Mouse (Mus musculus) kidney, postnatal 0 days (tissue): ENCODE results near the gene Hoxb1. TPM values are rescaled to one million over a fixed set of nuclear protein-coding genes. Genes with fewer than 3 reads are reported as not detected.

Source experiments
- ATAC-seq: fragments of 200-750 bp; cut with Nextera tagmentation; replicated peaks from 2 replicates; pipeline ENCODE4 v1.8.0; 2017; ENCODE audit warnings: low read depth, moderate number of reproducible peaks, moderate TSS enrichment, moderate library complexity; ENCODE audit not compliant: low FRiP score
- DNase-seq: peaks from one replicate; pipeline ENCODE4 v3.0.0-alpha.2; 2016; ENCODE audit warnings: low spot score
- H3K27ac ChIP-seq: fragments of 300-500 bp; sonication (generic); 2 replicates; pipeline ENCODE4 v1.5.1; 2014; ENCODE audit warnings: mild to moderate bottlenecking
- H3K27me3 ChIP-seq: fragments of 300-500 bp; sonication (generic); 2 replicates; pipeline ENCODE4 v1.6.1; 2014; ENCODE audit warnings: low read length, mixed read lengths; ENCODE audit not compliant: insufficient read depth
- H3K36me3 ChIP-seq: fragments of 300-500 bp; sonication (generic); 2 replicates; pipeline ENCODE4 v1.6.1; 2014; ENCODE audit warnings: low read length, mixed read lengths; ENCODE audit not compliant: insufficient read depth
- H3K4me1 ChIP-seq: fragments of 300-500 bp; sonication (generic); replicated peaks from 2 replicates; pipeline ENCODE4 v1.6.1; 2014; ENCODE audit warnings: antibody characterized with exemption, low read length, mixed read lengths; ENCODE audit not compliant: insufficient read depth
- H3K4me2 ChIP-seq: fragments of 300-500 bp; sonication (generic); 2 replicates; pipeline ENCODE4 v1.6.1; 2014; ENCODE audit warnings: mild to moderate bottlenecking, low read length, moderate library complexity, mixed read lengths
- H3K4me3 ChIP-seq: fragments of 300-500 bp; sonication (generic); replicated peaks from 2 replicates; pipeline ENCODE4 v1.5.1; 2014; ENCODE audit warnings: low read depth, low read length
- H3K9ac ChIP-seq: fragments of 300-500 bp; sonication (generic); 2 replicates; pipeline ENCODE4 v1.6.1; 2014; ENCODE audit warnings: low read depth, low read length
- H3K9me3 ChIP-seq: fragments of 300-500 bp; sonication (generic); replicated peaks from 2 replicates; pipeline ENCODE4 v1.6.1; 2016; ENCODE audit warnings: low read length, inconsistent platforms, mixed read lengths
- CTCF ChIP-seq: IDR thresholded peaks from 2 replicates; pipeline ENCODE4 v1.5.1; 2016; ENCODE audit warnings: antibody characterized with exemption, low read depth, mild to moderate bottlenecking, moderate library complexity
- WGBS: fragments of 180-500 bp; shearing (Covaris S2); extraction: QIAGEN DNeasy Blood & Tissue Kit; methylation state at CpG from one replicate; pipeline ENCODE4 v1.1.7; 2014; 5-methylcytosine and 5-hydroxymethylcytosine counted together
- polyA plus RNA-seq: library from polyadenylated mRNA; unstranded; fragments of >200 nt; fragmentation: Nextera tagmentation; extraction: Ambion mirVana; gene quantifications from 2 replicates; pipeline ENCODE4 v1.2.1, GENCODE M21; 2015

Hoxb1 gene
- polyA plus RNA-seq, 1 experiment from 2014 or later: 0.13 TPM

DNA sequence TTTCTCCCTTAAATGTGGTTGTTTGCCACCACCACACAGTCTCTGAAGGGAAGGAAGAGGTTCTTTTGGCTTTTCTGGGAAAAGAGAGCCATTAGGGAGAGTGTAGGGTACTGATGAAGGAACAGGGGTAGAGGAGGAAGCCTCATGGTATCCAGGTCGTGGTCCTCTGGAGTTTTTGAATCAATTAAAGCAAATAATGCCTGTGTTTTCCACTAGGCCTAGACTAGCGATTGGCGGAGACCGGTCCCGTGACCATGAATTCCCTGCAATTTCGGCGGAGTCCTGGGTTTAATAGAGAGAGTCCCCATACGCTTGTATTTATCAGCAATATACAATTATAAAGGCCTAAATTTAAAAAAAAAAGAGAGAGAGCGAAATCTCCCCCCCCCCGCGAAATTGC lies 14.2 kb upstream of the Hoxb1 start:
- H3K4me2 ChIP-seq: peak overlapping the region; percentile 92
- no peaks in the 10 kb centered on the region for H3K27me3 ChIP-seq
- H3K9ac ChIP-seq: peak overlapping the region; percentile 99
- peaks cover 42% of the 10 kb centered on the region for H3K4me1 ChIP-seq
- TF ChIP-seq CTCF: no peak
- H3K4me3 ChIP-seq: peak overlapping the region; percentile 89
- no peak for ATAC-seq
- WGBS: 5% methylated on average over 11 of the region's 11 CpGs
- peak; percentile 86 for DNase-seq
- peaks cover 5% of the 10 kb centered on the region; the same call in 1 of the 2 replicates for H3K36me3 ChIP-seq
- H3K27ac ChIP-seq: peak overlapping the region; percentile 98
- no peaks in the 10 kb centered on the region for H3K9me3 ChIP-seq

DNA sequence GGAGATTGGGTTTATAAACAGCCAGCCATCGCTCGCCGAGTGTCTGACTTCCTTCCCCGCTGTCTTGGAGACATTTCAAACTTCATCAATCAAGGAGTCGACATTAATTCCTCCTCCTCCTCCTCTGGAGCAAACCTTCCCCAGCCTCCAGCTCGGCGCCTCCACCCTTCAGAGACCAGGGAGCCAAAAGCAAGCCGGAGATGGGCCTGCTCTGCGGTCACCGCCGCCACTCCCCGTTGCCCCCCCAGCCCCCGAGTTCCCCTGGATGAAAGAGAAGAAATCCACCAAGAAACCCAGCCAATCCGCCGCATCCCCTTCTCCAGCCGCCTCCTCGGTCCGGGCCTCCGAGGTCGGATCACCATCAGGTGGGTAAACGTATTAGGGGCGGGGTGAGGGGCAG lies 13.7 kb upstream of the Hoxb1 start:
- peak; percentile 94 for DNase-seq
- TF ChIP-seq CTCF: no peak
- WGBS: 1% methylated on average over 22 of the region's 22 CpGs

DNA sequence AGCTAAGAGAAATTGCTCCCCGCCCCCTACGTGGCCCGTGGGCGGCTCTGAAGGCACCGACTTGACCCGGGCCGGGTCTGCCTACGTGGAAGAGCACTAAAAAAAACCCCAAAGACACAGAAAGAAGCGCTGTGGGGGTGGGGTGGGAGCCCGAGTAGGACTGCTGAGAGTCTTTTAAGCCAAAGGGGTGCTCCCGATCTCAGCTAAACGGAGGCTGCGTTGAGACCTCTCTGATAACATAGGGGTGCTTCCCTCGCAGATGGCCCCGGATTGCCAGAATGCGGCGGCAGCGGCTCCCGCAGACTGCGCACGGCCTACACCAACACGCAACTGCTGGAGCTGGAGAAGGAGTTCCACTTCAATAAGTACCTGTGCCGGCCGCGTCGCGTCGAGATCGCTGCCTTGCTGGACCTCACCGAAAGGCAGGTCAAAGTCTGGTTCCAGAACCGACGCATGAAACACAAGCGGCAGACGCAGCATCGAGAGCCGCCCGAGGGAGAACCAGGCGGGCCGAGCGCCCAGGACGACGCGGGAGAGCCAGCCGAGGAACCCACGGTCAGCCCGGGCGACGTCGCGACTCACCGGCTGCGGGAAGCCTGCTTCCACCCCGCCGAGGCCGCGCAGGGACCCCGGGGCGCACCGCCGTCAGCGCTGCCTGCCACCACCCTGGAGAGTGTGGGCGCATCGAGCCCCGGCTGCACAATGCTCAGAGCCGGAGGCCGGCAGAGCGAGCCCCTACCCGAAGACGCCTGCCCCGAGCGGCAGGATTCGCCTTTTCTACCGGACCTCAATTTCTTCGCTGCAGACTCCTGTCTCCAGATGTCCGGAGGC lies 12.6 kb upstream of the Hoxb1 start:
- H3K9me3 ChIP-seq: no peaks in the 10 kb centered on the region
- no peaks in the 10 kb centered on the region for H3K27me3 ChIP-seq
- DNase-seq (peak; percentile 79), ATAC-seq (0 out of 2 replicates have a peak, but pooled peaks have one; percentile 4)
- peak overlapping the region; percentile 89 for H3K4me3 ChIP-seq
- peak overlapping the region; percentile 92 for H3K4me2 ChIP-seq
- peak overlapping the region; percentile 99 for H3K9ac ChIP-seq
- H3K27ac ChIP-seq: peak overlapping the region; percentile 98
- H3K4me1 ChIP-seq: peaks cover 30% of the 10 kb centered on the region
- H3K36me3 ChIP-seq: 0 out of 2 replicates have a peak, but pooled peaks cover 3% of the 10 kb centered on the region
- TF ChIP-seq CTCF: no peak
- under 1% methylated on average over 73 of the region's 75 CpGs for WGBS

More for the DNA sequence above, 13.7 kb upstream of the Hoxb1 start:
- peak overlapping the region; percentile 92 for H3K4me2 ChIP-seq
- 0 out of 2 replicates have a peak, but pooled peaks cover 3% of the 10 kb centered on the region for H3K36me3 ChIP-seq
- ATAC-seq: 0 out of 2 replicates have a peak, but pooled peaks have one; percentile 4
- no peaks in the 10 kb centered on the region for H3K27me3 ChIP-seq
- peak overlapping the region; percentile 89 for H3K4me3 ChIP-seq
- no peaks in the 10 kb centered on the region for H3K9me3 ChIP-seq
- peaks cover 37% of the 10 kb centered on the region for H3K4me1 ChIP-seq
- H3K27ac ChIP-seq: peak overlapping the region; percentile 98
- peak overlapping the region; percentile 99 for H3K9ac ChIP-seq

DNA sequence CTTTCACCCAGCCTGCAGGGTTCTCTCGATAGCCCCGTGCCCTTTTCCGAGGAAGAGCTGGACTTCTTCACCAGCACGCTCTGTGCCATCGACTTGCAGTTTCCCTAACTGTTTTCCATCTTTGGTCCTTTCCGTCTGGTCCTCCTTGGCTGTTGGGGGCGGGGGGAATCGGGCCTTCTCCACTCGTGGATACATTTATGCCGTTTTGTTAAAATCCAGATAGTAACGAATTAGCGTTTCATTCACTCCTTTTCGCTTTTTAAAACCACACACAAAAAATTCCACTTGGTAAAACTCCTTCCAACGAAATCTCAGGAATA lies 12.1 kb upstream of the Hoxb1 start:
- DNase-seq (no peak), ATAC-seq (no peak)
- Histone ChIP-seq H3K27me3 (no peaks in the 10 kb centered on the region), H3K36me3 (0 out of 2 replicates have a peak, but pooled peaks cover 3% of the 10 kb centered on the region), H3K4me1 (peaks cover 25% of the 10 kb centered on the region), H3K9me3 (no peaks in the 10 kb centered on the region), H3K4me2 (peak overlapping the region; percentile 92), H3K27ac (peak overlapping the region; percentile 98), H3K4me3 (peak overlapping the region; percentile 89), H3K9ac (peak overlapping the region; percentile 99)
- WGBS: 1% methylated on average over 14 of the region's 14 CpGs
- TF ChIP-seq CTCF: no peak

DNA sequence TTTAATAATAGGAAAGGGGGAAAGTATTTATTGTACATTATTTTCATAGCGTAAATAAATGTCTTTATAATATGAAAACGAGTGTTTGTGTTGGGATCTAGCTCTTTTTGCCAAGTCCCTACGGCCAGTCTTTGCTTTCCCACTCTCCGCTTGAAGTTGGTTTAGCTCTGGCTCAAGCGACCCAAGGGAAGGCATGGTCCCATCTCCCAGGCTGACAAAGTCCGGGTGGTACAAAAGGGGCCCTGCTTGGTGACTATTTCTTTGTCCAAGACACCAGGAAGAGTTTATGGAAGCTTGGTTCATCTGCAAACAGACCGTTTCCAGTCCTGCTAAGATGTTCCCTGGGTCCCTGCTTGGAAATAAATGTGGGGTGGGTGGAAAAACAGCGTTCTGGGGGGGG lies 11.6 kb upstream of the Hoxb1 start:
- Histone ChIP-seq H3K9ac (peak overlapping the region; percentile 99), H3K9me3 (no peaks in the 10 kb centered on the region), H3K4me3 (peak overlapping the region; percentile 89), H3K4me2 (peak overlapping the region; percentile 92), H3K27ac (peak overlapping the region; percentile 98), H3K4me1 (peaks cover 24% of the 10 kb centered on the region), H3K27me3 (no peaks in the 10 kb centered on the region), H3K36me3 (0 out of 2 replicates have a peak, but pooled peaks cover 3% of the 10 kb centered on the region)
- DNase-seq: no peak
- TF ChIP-seq CTCF: no peak
- ATAC-seq: no peak
- 7% methylated on average over 8 of the region's 8 CpGs for WGBS

DNA sequence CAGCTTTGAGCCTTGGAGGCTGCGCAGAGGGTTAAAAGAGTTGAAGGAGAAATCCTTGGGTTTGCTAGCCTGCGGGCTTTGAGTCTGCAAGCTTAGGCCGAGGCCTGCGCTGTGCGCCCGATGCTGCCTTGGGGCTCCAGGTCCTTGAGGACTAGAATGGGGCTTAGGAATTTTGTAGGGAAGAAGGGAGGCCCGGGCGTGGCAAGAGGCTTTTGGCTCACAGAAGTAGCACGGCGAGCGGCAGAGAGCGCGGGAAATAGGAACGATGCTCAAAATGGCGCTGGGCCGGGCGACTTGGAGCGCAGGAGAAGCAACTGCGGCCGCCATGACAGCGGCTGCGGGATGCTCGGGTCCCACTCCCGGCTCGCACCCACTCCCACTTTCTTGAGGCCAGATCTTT lies 11.2 kb upstream of the Hoxb1 start:
- peak; percentile 83 for DNase-seq
- Histone ChIP-seq H3K4me1 (peaks cover 21% of the 10 kb centered on the region), H3K36me3 (0 out of 2 replicates have a peak, but pooled peaks cover 3% of the 10 kb centered on the region), H3K27me3 (no peaks in the 10 kb centered on the region), H3K4me2 (peak overlapping the region; percentile 92), H3K9ac (peak overlapping the region; percentile 99), H3K4me3 (peak overlapping the region; percentile 89), H3K9me3 (no peaks in the 10 kb centered on the region), H3K27ac (peak overlapping the region; percentile 98)
- ATAC-seq: no peak
- WGBS: 2% methylated on average over 25 of the region's 25 CpGs
- no peak for TF ChIP-seq CTCF
